Mouse (Mus musculus) small intestine, adult 2 months (tissue): ENCODE results near the gene Hmbs.
A peak's percentile ranks its signal among the peaks of the same experiment; 100 is the strongest.

ENCODE experiments used
- CTCF ChIP-seq: fragments of 200-500 bp; IDR thresholded peaks from 2 replicates; pipeline ENCODE4 v1.5.1; 2012; ENCODE audit warnings: low read depth, mild to moderate bottlenecking, control low read depth, inconsistent platforms, low read length, moderate library complexity, mixed read lengths; ENCODE audit not compliant: insufficient replicate concordance, insufficient read length; ENCODE audit errors: extremely low read depth
- POLR2A ChIP-seq: fragments of 200-500 bp; IDR thresholded peaks from 2 replicates; pipeline ENCODE4 v1.6.1; 2012; ENCODE audit warnings: low read depth, mild to moderate bottlenecking, control low read depth, inconsistent platforms, low read length, moderate library complexity

DNA sequence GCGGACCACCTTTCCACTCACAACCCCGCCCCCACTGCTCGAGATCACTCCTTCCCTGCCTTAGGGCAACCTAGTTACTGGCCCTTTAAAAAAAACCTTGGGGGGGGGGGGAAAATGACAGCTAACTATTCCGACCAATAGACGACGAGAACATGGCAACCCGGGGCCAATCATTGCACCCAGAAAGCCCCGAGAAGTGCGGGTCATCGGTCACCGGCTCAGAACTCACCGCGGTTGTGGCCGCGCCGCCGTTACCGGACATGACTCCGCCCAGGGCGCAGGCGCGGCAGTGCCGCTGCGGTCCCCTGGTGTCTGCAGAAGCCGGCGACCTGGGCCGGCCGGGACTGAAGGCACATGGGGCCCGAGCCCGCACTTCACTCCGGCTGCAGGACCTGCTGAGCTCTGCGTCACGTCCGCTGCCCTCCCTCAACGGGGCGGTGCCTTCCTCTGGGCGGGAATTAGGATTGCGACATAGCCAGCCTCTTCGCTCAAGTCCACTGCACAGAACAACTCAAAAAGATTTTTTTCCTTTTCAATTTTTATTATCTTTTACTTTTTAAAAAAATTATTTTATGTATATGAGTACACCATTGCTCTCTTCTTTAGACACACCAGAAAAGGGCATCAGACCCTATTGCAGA lies at the start of gene Hmbs:
- TF ChIP-seq CTCF (no peak), POLR2A (peak; percentile 34)
